Mouse (Mus musculus) fibroblast of lung, adult 2 months (primary cell): ENCODE measurements around the gene Gdnf.

Experiments
- DNase-seq: peaks from one replicate; pipeline ENCODE4 v3.0.0-alpha.2; 2011; ENCODE audit warnings: low read depth

Gdnf gene

DNA sequence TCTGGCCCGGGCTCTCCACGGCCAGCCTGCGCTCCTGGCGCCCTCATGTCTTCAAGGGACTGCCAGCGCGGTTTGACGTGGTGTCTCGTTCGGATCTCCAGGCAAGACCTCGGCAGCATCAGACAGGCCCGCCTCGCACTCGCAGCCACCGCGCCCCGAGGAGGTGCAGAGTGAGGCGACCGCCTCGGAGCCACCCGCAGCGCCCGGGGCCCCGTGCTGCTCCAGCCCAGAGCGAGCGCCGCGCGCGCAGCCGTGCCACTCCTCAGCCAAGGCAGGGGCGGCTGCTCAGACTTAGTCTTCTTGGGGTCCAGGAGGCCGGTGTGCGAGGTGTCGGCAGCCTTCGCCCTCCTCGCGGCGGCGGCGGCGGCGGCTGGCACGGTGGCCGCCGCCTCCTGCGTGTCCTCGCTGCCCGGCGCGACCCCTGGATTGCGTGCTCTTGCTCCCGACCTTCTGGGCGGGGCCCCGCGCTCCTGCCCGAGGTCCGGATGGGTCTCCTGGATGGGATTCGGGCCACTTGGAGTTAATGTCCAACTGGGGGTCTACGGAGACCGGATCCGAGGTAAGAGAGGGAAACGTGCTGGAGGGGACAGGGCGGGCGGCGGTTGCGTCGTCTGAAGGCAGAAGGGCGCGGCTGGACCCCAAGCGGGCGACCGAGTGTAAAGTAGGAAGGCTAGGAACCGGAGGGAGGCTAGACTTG, at the start of gene Gdnf:
Gdnf (plus strand) TSS at position 291 of the 697 bp plus-strand sequence.
- DNase-seq, result no peak

DNA sequence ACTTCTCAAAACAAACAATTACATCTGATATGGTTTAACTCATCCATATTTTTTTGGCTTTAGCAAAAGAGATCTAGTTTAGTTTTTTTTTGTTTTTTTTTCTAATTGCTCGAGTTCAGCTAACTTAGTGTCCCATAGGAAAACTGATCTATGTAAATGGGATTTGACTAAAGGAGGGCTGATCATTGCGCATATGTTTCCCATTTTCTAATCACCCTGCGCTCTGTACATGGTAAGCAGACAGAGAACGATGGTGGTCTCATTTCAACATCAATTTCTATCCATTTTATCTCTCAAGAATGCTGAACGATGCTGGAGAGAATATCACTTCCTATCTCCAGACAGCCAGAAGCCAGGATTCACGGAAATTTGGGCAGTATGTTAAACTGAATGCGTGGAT, 43.5 kb upstream of the Gdnf start:
- DNase-seq, result no peak

DNA sequence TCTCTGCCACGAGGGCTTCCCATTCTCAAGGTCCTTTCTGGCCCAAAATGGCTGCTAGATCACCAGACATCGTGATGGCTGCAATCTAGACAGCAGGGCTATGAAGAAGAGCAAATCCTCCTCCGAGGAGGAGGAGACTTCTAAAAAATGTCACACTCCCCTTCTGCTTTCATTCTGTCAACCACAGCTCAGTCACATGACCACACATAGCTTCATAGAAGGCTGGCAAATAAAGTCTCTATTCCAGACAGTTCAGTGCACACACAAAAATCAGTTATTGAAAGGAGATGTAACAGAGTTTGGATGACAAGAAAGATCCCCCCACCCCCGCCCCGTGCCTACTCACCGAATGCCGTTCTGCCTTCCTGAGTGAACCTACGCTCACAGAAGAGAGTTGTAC, 37.7 kb upstream of the Gdnf start:
- DNase-seq, result no peak

- no peak for DNase-seq
Observed at GRCm38 (mm10) chr15:7781517-7781916, 29.1 kb upstream of the Gdnf start.

DNA sequence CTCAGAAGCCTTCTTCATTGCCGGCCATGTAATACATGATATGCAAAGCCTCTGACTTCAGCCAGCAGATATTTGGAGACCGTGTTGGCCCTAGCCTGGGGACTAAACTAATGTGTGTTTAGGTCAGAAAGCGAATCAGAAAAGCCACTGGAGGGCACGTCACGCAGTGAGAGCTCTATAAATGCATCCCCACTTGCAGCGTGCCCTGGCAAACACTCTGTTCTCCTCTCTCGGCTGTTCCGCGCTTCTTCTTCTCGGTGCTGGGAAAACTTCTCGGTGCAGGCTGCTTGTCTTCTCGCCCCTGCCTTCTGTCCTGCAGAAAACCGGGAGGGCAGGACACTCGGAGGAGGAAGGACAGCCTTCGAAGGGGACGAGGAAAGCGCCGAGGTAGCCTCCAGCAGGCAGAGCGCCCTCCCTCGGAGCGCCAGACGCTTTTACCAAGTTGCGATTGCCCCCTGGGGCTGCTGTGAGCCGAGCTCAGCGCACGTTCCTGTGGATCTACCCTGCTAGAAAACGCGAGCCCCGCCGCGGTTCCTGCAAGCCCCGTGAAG, 730 bp upstream of the Gdnf start:
- DNase-seq, result no peak

GRCm38 (mm10) chr15:7811253-7811625, 593 bp downstream of the Gdnf start:
- no peak for DNase-seq

- DNase-seq, result no peak
Observed at GRCm38 (mm10) chr15:7811856-7812733, 1.4 kb downstream of the Gdnf start.

DNA sequence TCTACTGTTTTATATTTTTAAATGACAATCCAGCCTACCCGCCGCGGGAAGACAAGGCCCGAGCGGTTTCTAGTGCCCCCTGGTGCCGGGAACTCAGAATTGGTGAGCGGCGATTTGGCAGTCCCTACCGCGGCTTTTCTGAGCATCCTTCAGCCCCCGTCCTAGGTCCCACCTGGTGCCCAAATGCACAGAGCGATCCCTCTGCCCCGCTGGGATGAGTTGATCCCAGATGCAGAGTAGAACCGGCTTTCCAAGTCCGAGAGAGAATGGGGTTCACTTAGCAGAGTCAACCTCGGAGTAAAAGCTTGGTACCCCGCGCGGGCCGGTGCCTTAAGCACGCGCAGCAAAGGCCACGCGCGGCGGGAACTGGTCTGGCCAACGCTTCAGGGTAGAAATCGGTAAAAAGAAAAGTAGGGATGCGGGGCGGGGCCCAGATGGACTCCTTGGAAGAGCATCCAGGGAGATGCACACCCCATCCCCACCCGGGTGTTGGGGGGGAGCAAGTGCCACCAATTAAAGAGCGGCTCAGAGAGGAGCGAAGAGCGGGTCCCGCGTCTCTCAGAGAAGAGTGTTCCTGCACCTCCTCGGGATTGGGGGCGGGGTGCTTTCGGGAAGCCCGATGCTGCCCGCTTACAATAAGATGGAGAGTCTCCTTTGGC, 2.4 kb downstream of the Gdnf start:
- DNase-seq, result peak; percentile 35

DNA sequence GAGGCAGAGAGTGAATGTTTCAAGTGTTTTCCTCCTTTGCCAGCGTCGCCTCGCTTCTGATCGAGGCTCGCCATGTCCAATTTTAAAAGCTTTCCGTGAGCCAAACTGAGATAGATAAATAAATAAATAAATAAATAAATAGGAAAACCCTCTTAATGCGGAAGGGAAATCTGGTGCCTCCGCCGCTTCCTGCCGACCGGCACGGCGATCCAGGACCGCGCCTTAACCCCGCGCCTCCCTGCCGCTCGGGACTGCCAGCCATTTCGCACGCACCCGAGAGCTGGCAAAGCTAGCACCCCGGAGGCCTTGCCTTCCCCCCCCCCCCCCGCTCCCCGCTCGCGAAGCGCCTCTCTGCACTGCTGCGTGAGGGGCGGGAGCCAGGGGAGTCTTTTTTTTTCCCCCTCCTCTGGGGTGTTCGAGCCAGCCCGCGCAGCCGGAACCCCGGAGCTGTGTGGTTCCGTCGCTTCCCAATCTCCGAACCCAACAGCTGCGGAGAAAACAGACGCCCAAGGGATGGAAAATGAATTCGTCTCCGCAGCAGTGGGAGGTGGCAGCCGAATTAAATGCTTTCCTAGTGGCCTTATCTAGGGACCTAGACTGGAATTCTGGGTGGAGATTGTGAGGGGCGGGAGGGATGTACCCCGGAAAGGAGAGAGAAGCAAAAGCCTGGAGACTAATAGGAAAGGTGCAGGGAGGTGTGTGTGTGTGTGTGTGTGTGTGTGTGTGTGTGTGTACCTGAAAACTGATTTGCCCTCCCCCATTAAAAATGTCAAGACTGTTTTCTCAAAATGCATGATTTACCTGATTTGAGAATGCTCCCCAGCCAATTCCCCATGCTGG, 3.1 kb downstream of the Gdnf start:
- no peak for DNase-seq

GRCm38 (mm10) chr15:7814371-7814680, 3.7 kb downstream of the Gdnf start:
- no peak for DNase-seq

GRCm38 (mm10) chr15:7814917-7815316, 4.3 kb downstream of the Gdnf start:
- no peak for DNase-seq

DNA sequence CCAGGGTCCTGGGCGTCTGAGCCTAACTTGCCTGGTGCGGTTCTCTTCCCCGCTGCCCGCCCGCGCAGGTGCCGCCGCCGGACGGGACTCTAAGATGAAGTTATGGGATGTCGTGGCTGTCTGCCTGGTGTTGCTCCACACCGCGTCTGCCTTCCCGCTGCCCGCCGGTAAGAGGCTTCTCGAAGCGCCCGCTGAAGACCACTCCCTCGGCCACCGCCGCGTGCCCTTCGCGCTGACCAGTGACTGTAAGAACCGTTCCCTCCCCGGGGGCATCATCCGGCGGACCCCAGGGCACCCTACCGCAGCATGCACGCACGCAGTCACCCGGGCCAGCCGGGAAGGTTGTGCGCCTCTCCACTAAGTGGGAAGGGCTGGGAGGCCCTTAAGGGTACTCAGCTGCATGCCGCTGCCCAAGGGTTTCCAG, 4.9 kb downstream of the Gdnf start:
- no peak for DNase-seq

- no peak for DNase-seq
Observed at GRCm38 (mm10) chr15:7823886-7824285, 13.2 kb downstream of the Gdnf start.

DNA sequence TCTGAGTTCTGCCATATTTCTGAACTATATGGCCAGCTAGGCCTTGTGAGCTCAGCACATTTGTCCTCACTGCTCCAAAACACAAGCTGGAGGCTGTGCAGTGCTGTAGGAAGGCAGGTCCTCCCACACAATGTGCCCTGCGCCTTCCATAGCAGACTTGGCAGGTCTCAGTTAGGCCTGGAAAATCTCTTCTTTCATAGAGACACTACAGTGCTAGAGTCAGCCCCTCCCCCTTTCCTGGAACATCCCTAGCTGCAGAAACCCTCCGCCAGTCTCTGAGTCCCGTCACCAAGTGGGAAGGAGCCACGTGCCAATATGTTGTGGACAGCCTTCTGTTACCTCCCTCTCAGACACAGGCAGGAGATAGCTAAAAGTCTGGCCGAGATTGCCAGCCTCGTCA, 14.9 kb downstream of the Gdnf start:
- no peak for DNase-seq

- no peak for DNase-seq
Observed at GRCm38 (mm10) chr15:7835404-7835803, 24.8 kb downstream of the Gdnf start.

DNA sequence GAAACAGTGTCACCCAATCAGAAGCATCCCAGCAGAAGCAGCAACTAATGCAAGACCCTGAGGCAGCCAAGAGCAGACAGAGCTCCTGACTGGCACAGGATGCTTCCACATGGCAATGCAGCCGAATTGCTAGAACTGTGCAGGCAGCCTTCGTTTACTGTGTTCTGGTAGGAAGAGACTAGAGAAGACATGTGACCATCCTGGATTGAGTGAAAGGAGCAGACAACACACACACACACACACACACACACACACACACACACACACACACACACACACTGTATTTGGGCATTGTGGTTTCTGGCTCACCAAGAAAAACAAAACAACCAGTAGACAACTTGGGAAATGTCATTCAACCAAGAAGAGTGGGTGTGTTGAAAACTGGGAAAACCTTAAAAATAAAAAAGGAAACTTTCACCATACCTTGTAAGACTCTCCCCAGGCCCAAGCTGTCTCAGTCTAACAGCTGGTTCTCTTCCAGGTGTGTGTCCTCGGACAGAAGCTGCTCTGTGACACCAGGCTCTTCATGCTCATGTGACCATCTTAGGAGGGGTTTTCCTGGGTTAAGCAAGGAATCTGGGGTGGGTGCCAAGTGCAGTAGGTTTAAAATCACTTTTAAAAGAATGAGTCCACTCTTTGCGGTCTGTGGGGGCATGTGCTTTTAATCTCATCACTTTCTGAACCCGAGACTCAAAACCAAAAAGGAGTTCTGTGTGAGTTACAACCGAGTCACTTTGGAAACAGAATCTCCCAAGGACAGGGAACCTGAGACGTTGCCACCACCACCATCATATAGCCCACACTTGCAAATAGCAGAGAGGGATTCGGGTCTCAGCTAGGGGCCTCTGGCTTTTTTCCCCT, 27.6 kb downstream of the Gdnf start:
- DNase-seq, result peak; percentile 85

DNA sequence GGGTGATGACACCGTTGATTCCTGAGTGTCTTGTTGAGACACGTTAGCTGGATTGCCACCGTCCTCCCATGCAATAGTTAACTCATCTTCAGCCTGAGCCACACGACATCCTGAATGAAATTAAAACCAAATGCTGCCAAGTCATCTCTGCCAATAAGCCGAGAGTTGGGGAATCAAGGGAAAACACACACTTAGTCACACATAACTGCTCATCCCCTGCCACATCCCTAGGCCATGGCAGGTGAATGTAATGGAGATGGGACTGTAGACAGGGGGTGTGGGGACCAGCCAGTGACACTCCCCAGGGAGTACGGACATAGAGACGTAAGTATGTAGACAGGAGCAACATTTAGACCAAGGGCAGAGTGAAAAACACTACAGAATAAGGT, 28.3 kb downstream of the Gdnf start:
- peak; percentile 40 for DNase-seq

GRCm38 (mm10) chr15:7841664-7842063, 31.0 kb downstream of the Gdnf start:
- DNase-seq, result no peak

- DNase-seq, result no peak
Observed at GRCm38 (mm10) chr15:7842398-7842797, 31.8 kb downstream of the Gdnf start.

- DNase-seq, result no peak
Observed at GRCm38 (mm10) chr15:7857418-7857817, 46.8 kb downstream of the Gdnf start.

DNA sequence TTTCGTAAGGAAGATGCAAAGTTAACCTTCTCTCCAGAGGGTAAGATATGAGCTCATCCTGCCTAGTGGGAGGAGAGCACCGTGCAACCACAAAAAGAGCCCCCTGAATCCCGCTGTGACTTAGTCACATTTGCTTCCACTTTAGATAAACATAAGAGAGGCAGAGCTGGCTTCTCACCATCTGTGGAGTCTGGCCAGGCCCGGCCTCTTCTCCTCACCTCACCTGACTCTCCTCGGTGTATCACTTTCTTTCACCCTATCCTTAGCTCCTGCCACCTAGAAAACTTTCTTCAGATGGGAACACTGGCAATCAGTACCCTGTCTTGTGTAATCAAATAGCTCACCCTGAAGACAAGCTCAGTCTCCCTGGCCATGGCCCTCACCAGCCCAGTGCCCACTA, 48.2 kb downstream of the Gdnf start:
- no peak for DNase-seq
